Mouse (Mus musculus) intestine, embryonic 14.5 days (tissue): Measurements from ENCODE around the gene Smg9. TPM values are rescaled to one million over a fixed set of nuclear protein-coding genes. Genes with fewer than 3 reads are reported as not detected.
"Not testable (repeated sequence)": the region's sequence is repeated elsewhere in the genome, so short reads cannot be mapped to it uniquely, and the experiment has no call there.

Experiments
- ATAC-seq: fragments of 200-750 bp; cut with Nextera tagmentation; replicated peaks from 2 replicates; pipeline ENCODE4 v1.8.0; 2017; ENCODE audit warnings: low read depth, moderate number of reproducible peaks, moderate TSS enrichment, moderate library complexity; ENCODE audit not compliant: low FRiP score, low TSS enrichment
- DNase-seq: peaks from one replicate; pipeline ENCODE4 v3.0.0-alpha.2; 2018; ENCODE audit warnings: low spot score
- H3K27ac ChIP-seq: fragments of 300-500 bp; sonication (generic); 2 replicates; pipeline ENCODE4 v1.5.1; 2014; ENCODE audit warnings: low read depth, mild to moderate bottlenecking, control low read depth
- H3K27me3 ChIP-seq: fragments of 300-500 bp; sonication (generic); replicated peaks from 2 replicates; pipeline ENCODE4 v1.6.1; 2014; ENCODE audit warnings: low read length, control low read depth; ENCODE audit not compliant: control insufficient read depth, insufficient read depth
- H3K36me3 ChIP-seq: fragments of 300-500 bp; sonication (generic); 2 replicates; pipeline ENCODE4 v1.6.1; 2014; ENCODE audit warnings: low read length, control low read depth; ENCODE audit not compliant: control insufficient read depth, insufficient read depth
- H3K4me1 ChIP-seq: fragments of 300-500 bp; sonication (generic); replicated peaks from 2 replicates; pipeline ENCODE4 v1.6.1; 2014; ENCODE audit warnings: low read length, control low read depth, mixed read lengths; ENCODE audit not compliant: control insufficient read depth, insufficient read depth
- H3K4me2 ChIP-seq: fragments of 300-500 bp; sonication (generic); 2 replicates; pipeline ENCODE4 v1.6.1; 2014; ENCODE audit warnings: low read length
- H3K4me3 ChIP-seq: fragments of 300-500 bp; sonication (generic); 2 replicates; pipeline ENCODE4 v1.5.1; 2014; ENCODE audit warnings: low read depth, low read length, control low read depth, mixed read lengths
- H3K9ac ChIP-seq: fragments of 300-500 bp; sonication (generic); 2 replicates; pipeline ENCODE4 v1.6.1; 2014; ENCODE audit warnings: mild to moderate bottlenecking, low read length
- H3K9me3 ChIP-seq: fragments of 300-500 bp; sonication (generic); 2 replicates; pipeline ENCODE4 v1.6.1; 2016; ENCODE audit warnings: low read length, control low read depth; ENCODE audit not compliant: control insufficient read depth
- WGBS: fragments of 180-500 bp; shearing (Covaris S2); extraction: QIAGEN DNeasy Blood & Tissue Kit; methylation state at CpG from one replicate; pipeline ENCODE4 v1.1.7; 2014; 5-methylcytosine and 5-hydroxymethylcytosine counted together
- polyA plus RNA-seq: library from polyadenylated mRNA; unstranded; fragments of >200 nt; fragmentation: Nextera tagmentation; extraction: Ambion mirVana; gene quantifications from 2 replicates; pipeline ENCODE4 v1.2.1, GENCODE M21; 2014

Smg9 gene
- polyA plus RNA-seq, 1 experiment from 2014 or later = 24.5 TPM

GRCm38 (mm10) chr7:24394054-24394453, 5.4 kb upstream of the Smg9 start:
- peaks cover 14% of the 10 kb centered on the region for H3K4me1 ChIP-seq
- H3K9me3 ChIP-seq = no peaks in the 10 kb centered on the region
- no peak overlapping the region for H3K9ac ChIP-seq
- H3K4me3 ChIP-seq = no peak overlapping the region
- 91% methylated on average over 2 of the region's 3 CpGs for WGBS
- no peaks in the 10 kb centered on the region for H3K36me3 ChIP-seq
- H3K27me3 ChIP-seq = no peaks in the 10 kb centered on the region
- DNase-seq (no peak), ATAC-seq (no peak)
- H3K27ac ChIP-seq = no peak overlapping the region
- no peak overlapping the region for H3K4me2 ChIP-seq

GRCm38 (mm10) chr7:24394475-24395161, 4.8 kb upstream of the Smg9 start:
- H3K36me3 ChIP-seq = no peaks in the 10 kb centered on the region
- ATAC-seq = no peak
- H3K9me3 ChIP-seq = no peaks in the 10 kb centered on the region
- no peaks in the 10 kb centered on the region for H3K27me3 ChIP-seq
- 73% methylated on average over 15 of the region's 15 CpGs for WGBS
- H3K4me3 ChIP-seq = no peak overlapping the region
- no peak overlapping the region for H3K9ac ChIP-seq
- no peak overlapping the region for H3K27ac ChIP-seq
- peaks cover 14% of the 10 kb centered on the region for H3K4me1 ChIP-seq
- DNase-seq = no peak
- H3K4me2 ChIP-seq = no peak overlapping the region

GRCm38 (mm10) chr7:24396832-24397231, 2.6 kb upstream of the Smg9 start:
- H3K27me3 ChIP-seq = no peaks in the 10 kb centered on the region
- H3K4me2 ChIP-seq = no peak overlapping the region
- 64% methylated on average over 11 of the region's 11 CpGs for WGBS

GRCm38 (mm10) chr7:24398364-24398913, 980 bp upstream of the Smg9 start:
- H3K4me2 ChIP-seq = no peak overlapping the region
- no peak overlapping the region for H3K9ac ChIP-seq
- H3K27ac ChIP-seq = no peak overlapping the region
- no peak overlapping the region for H3K4me3 ChIP-seq
- H3K27me3 ChIP-seq = no peaks in the 10 kb centered on the region
- ATAC-seq (no peak), DNase-seq (no peak)
- H3K36me3 ChIP-seq = no peaks in the 10 kb centered on the region
- 97% methylated on average over 8 of the region's 8 CpGs for WGBS
- 0 out of 2 replicates have a peak, but pooled peaks cover 5% of the 10 kb centered on the region for H3K4me1 ChIP-seq
- H3K9me3 ChIP-seq = peaks cover 3% of the 10 kb centered on the region

More at GRCm38 (mm10) chr7:24396832-24397231, 2.6 kb upstream of the Smg9 start:
- H3K36me3 ChIP-seq = no peaks in the 10 kb centered on the region
- ATAC-seq = no peak
- no peaks in the 10 kb centered on the region for H3K9me3 ChIP-seq
- H3K4me3 ChIP-seq = no peak overlapping the region
- no peak overlapping the region for H3K27ac ChIP-seq
- H3K4me1 ChIP-seq = 0 out of 2 replicates have a peak, but pooled peaks cover 5% of the 10 kb centered on the region
- no peak overlapping the region for H3K9ac ChIP-seq
- no peak for DNase-seq

- H3K27ac ChIP-seq = peak overlapping the region; percentile 96
- peak overlapping the region; percentile 48 for H3K4me2 ChIP-seq
- ATAC-seq (peak; percentile 0; the same call in 1 of the 2 replicates), DNase-seq (no peak)
- peak overlapping the region; percentile 55 for H3K9ac ChIP-seq
- 14% methylated on average over 3 of the region's 3 CpGs for WGBS
- peaks cover 3% of the 10 kb centered on the region for H3K9me3 ChIP-seq
- peak overlapping the region; percentile 56 for H3K4me3 ChIP-seq
- H3K36me3 ChIP-seq = no peaks in the 10 kb centered on the region
- 0 out of 2 replicates have a peak, but pooled peaks cover 5% of the 10 kb centered on the region for H3K4me1 ChIP-seq
- no peaks in the 10 kb centered on the region for H3K27me3 ChIP-seq
Measured at GRCm38 (mm10) chr7:24400082-24400452, 648 bp downstream of the Smg9 start.

- not testable (repeated sequence) for H3K36me3 ChIP-seq, H3K27me3 ChIP-seq, ATAC-seq, H3K9me3 ChIP-seq, H3K9ac ChIP-seq, H3K4me1 ChIP-seq, DNase-seq, H3K27ac ChIP-seq
- 90% methylated on average over 4 of the region's 4 CpGs for WGBS
- Histone ChIP-seq H3K4me3 (peak overlapping the region; percentile 56), H3K4me2 (peak overlapping the region; percentile 48; the same call in 1 of the 2 replicates)
Measured at GRCm38 (mm10) chr7:24400489-24400888, 1.1 kb downstream of the Smg9 start.

GRCm38 (mm10) chr7:24402851-24403250, 3.4 kb downstream of the Smg9 start:
- DNase-seq = no peak
- Histone ChIP-seq H3K9me3 (peaks cover 3% of the 10 kb centered on the region), H3K27ac (no peak overlapping the region), H3K27me3 (no peaks in the 10 kb centered on the region), H3K4me2 (no peak overlapping the region), H3K4me1 (0 out of 2 replicates have a peak, but pooled peaks cover 5% of the 10 kb centered on the region), H3K9ac (no peak overlapping the region), H3K4me3 (no peak overlapping the region), H3K36me3 (0 out of 2 replicates have a peak, but pooled peaks cover 13% of the 10 kb centered on the region)
- ATAC-seq = no peak
- WGBS = 95% methylated on average over 9 of the region's 9 CpGs

GRCm38 (mm10) chr7:24405649-24406048, 6.2 kb downstream of the Smg9 start:
- H3K27me3 ChIP-seq = no peaks in the 10 kb centered on the region
- no peak overlapping the region for H3K9ac ChIP-seq
- 89% methylated on average over 13 of the region's 13 CpGs for WGBS
- DNase-seq = no peak
- H3K36me3 ChIP-seq = 0 out of 2 replicates have a peak, but pooled peaks cover 14% of the 10 kb centered on the region
- no peak overlapping the region for H3K4me3 ChIP-seq
- H3K27ac ChIP-seq = no peak overlapping the region
- no peak for ATAC-seq
- peaks cover 3% of the 10 kb centered on the region for H3K9me3 ChIP-seq
- 0 out of 2 replicates have a peak, but pooled peaks cover 2% of the 10 kb centered on the region for H3K4me1 ChIP-seq
- H3K4me2 ChIP-seq = no peak overlapping the region
